Mouse (Mus musculus) mouse trophoblast stem cell (cell line): ENCODE measurements around the gene 7530416G11Rik.

Source experiments
- in situ Hi-C, 2 experiments: fragments of 300-500 bp; cut with MseI, MboI; formaldehyde crosslinking; loops; 2 replicates in 1 of 2; 3 replicates in 1 of 2; pipeline ENCODE4 v1.15.1; 2025

Gene 7530416G11Rik

DNA sequence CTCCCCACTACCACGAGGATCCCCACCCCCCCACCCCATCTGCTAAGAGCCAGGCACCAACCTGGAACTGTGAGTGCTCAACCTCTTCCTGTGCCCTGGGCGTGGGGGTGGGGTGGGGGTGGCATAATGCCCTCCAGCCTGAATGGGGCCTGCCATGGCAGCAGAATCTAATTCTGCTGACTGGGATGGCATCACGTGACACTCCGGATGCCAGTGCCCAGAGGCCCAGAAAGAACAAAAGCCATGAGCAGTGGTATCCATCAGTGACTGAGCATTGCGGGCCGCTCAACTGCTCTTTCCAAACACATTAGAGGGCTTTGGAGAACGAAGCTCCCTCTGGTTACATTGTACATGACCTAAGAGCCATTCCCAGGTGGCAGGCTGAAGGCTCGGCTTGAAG, at the start of gene 7530416G11Rik:
Gene 7530416G11Rik, minus strand, starts transcription at position 101 of the 400 bp plus-strand sequence.
- in situ Hi-C loops: no loop called here

DNA sequence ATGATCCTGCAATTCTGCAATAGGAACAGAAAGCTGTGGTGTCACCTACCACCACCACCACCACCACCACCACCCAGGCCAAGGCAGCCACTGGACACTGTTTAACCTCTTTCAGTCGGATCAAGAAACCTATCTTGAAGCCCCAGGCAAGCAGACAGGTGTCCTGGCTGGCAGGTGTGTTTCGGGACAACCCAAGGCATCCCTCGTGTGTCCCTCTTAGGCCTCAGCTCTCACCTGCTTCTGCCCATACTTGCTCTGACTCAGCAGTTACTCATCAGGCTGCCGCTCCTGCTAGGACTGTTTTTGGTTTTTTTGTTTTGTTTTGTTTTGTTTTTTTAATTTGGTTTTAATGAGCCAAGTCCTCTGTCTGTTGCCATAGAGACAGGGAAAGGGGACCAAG, 43.5 kb upstream of the 7530416G11Rik start:
- in situ Hi-C loops: no loop called here

DNA sequence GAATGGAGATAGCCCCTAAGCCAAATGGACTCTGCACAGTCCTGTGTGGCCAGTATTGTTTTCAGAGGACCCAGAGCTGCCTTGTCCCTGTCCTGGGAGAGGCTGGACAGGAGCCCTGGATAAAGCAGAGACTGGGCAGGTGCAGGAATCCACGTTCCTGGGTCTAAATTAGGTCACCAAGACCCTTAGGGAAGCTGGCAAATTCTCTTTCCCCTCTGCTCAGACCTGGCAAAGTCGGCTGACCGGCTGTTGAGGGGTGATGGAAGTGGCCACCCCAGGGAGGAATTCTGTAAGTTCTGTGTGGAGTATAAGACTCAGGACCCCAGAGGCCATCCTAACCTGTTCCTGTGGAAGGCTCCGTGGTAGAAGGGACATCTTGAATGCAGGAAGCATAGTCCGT, 42.3 kb upstream of the 7530416G11Rik start:
- in situ Hi-C loops: no loop called here

DNA sequence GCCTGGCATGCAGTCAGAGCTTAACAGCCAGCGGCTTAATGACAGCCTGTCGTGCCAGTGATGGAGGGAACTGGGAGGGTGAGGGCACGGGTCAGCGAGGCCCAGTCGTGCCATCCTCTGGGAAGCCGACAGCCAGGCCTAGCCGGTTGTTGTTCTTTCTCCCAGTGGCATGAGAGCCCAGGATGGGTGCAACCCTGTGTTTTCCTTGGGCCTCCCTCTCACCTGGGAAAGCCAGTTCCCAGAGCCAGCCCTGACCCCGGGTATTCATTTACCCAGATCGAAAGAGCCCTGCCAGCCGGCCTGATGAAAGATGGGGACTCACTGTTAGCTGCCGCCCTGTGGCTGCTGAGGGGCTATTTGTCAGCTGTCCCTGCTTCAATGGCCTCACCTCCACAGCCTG, 35.1 kb upstream of the 7530416G11Rik start:
- in situ Hi-C loops: no loop called here

DNA sequence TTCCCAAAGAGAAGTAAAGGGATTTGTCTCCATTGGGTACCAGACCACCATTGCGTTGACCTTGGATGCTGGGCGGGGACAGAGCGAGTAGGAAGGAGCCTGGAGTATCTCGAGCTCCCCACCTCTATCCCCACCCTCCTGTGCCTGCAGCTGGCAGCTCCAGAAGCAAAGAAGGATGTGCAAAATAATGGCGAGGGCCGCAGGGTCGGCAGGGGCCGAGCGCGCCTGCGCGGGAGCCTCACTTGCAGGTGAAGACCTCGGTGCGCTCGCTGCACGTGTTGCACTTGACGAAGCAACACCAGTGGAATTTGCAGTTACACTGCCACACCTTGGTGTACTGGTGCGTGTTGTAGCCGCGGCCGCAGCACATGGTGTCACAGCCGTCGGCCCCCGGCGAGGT, 34.1 kb upstream of the 7530416G11Rik start:
- in situ Hi-C loops: no loop called here

DNA sequence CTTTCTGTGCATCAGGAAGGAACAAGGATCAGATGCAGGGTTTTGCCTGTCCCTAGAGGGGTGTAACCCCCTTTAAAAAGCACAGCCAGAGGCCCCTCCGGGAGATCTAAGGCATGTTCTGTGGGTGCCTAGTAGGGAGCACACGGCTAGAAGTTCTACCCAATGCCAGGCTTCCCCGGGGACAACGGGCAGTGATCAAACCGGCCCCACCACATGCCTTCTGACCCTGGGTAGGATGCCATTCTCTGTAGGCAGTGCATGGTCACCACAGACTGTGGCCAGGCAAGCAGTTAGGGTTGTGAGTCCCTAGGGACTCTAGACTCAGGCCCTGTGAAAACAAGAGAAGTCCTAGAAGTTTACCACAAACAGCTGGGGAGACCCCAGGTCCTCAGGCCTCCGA, 31.6 kb upstream of the 7530416G11Rik start:
- in situ Hi-C loops: no loop called here

DNA sequence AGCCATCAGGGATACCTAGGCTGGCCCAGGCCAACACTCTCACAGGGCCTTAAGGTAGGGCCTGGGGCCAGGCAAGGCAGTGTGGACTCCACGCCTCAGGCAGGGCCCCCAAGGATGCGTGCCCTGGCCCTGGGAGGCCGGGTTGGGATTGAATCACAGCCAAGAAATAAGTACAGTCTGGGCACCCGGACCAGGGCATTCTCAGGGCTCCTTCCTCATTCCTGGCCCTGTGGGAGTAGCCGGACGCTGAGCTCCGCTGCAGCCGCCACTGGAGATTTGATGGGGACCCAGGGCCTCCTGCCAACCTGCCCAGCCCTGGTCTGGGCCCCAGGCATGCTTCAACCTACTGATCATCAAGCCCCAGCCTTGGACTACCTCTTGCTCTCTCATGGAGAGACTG, 31.2 kb upstream of the 7530416G11Rik start:
- in situ Hi-C loops: no loop called here

DNA sequence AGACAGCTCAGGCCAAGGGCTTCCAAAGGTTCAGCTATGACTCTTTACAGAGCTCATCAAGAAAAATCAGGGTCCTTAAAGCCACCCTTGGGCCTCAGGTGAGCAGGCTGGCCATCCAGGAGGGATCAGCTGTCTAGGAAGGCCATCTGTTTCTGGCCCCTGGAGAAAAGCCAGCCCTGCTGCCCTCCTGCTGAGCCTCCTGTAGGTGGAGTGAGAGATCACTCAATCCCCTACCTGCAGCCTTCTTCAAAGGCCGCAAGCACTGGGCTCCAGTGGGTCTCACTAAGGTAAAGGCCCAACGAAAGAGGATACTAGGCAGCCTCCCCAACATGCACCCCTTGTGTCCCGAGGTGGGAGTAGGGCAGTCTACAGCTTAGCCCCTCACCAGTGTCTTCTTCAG, 29.0 kb upstream of the 7530416G11Rik start:
- in situ Hi-C loops: no loop called here

DNA sequence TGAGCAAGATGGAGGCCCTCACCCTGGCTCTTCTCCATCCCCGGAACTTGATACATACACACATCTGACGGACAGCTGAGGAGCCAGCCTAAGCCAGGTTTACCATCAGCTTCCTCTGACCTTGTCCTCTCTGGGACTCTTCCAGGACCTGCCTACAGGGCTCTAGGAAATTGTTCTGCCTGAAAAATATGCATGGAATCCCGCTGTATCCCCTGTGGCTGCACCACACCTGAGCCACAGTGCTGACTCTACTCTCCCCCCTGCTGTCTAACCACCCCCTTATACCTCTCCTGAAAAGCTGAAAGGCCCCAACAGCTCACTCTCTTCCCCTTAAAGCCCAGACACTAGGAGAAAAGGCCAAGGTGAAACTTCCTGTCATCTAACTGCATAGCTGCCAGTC, 26.9 kb upstream of the 7530416G11Rik start:
- in situ Hi-C loops: no loop called here

DNA sequence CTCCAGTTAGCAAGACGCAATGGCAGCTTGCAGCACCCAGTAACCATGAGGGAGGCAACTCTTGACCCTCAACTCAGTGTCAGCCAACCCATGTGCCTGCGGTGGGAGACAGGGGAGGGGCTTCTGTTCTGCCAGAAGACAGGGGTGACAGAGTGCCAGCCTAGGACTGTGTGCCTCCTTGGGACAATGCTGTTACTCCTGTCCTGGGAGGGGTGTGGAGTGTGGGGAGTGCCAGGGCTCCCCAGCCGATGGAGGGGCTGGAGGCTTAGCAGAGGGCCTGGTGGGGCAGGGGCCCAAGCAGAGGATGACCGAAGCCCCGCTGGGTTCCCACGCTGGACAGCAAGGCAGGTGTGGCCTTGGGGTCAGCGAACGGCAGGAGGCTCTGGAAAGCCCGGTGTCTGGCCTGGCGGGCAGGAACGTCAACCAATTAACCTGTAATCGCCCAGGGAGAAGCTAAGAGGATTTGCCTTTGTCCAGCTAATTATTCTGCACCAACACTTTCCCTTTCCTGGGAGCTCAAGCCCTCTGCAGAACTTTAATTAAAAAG, 21.4 kb upstream of the 7530416G11Rik start:
- in situ Hi-C loops: no loop called here

DNA sequence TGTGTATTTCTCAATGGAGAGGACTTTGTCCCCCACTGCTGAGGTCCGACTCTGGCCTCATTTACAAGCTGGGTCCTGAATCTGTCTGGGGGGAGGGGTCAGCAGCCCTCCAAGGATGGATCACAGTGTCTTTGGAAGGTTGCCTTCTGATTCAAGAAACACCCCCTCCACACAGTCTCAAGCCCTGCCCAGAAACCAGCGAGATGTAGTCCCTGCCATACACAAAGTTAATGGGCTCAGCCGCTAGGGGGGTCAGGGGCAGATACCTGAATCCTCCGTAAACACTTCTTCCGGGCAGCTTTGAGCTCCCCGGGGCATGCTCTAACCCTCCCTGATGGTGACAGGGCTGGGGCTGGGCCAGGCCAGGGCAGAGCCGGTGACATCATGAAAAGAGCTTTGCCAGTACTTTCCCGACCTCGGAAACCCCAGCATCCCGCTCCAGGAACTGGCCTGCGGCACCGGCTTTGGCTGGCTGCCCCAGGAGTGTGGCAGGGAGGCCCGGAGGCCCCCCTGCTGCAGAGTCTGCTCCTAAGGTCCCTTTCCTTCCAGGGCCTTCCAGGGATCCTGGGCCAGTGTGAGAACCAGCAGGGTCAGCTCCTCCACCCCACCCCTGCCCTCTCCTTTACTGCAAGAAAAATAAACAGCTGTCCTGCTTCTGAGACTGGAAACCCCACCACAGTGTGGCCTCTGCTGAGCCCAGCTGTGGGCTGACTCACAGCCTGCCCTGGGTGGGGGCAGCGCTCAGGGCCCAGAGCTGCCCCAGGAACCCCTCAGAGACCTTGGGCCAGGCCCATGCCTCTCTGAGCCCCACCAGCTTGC, 20.4 kb upstream of the 7530416G11Rik start:
- in situ Hi-C loops: no loop called here

DNA sequence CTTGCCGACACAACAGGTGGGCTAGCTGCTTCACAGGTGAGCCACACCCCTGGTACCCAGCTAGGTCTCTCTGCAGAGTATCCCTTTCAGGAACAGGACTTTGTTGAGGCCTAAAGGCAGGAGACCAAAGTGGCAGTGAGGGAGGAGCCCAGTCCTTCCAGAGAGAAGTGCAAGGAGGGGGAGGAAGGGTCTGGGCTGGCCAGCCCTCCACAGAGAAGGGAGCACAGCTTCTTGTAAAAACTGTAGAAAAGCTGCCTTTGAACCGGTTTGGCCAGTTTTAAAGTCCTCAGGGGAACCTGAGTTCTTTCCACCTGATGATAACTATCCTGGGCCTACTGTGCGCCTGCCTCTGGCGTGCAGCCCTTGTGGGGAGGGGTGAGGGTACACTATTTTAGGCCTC, 16.4 kb upstream of the 7530416G11Rik start:
- in situ Hi-C loops: loop anchor here in 1 of 2 experiments (10.0 kb wide), 1 partner anchor 65 kb away; the partner anchor contains the start of gene Wnt7b

DNA sequence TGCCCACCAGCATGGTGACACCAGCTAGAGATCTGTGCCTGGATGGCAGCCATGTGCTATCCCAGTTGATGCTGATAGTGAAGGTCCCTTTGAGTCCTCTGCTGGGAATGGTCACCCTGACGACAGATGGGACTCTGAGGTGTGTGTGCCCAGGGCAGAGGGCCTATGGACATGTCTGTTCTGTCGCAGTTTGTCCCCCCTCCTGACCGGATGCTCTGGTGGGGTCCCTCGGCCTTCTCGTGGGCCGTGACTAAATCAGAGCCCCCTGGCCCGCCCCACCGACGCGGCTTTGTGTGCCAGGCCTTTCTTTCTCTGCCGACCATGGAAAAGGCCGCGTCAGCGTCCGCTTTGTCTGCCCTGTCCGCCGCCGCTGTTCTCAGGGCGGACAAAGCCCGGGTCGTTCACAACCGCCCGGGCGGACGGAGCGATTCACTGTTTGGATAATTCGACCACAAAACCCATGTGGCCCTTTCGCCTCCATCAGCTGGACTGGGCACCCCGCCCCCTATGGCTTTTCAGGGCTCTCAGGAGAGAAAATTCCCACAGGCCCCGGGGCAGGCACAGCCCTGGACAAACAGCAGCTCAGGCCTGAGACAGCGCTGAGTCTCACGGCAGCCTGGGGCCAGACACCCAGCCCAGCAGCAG, 4.5 kb upstream of the 7530416G11Rik start:
- in situ Hi-C loops: no loop called here

DNA sequence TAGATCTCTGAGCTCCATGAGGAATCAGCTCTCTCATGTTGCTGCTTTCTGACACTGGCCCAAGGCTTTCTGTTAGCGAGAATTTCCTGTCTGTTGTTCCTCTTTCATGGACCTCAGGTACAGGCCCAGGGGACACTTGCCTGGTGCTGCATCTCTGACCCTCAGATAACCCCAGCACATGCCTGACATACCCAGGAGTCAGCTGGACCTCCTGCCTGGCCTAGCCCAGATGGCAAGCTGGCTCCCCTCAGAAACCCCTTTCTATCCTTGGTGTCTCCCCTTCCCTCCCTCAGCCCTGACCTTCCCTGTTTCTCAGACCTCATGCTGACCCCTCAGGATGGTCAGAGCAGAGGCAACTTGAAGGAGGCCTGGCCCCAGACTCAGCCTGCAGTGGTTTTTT, 3.7 kb upstream of the 7530416G11Rik start:
- in situ Hi-C loops: no loop called here

DNA sequence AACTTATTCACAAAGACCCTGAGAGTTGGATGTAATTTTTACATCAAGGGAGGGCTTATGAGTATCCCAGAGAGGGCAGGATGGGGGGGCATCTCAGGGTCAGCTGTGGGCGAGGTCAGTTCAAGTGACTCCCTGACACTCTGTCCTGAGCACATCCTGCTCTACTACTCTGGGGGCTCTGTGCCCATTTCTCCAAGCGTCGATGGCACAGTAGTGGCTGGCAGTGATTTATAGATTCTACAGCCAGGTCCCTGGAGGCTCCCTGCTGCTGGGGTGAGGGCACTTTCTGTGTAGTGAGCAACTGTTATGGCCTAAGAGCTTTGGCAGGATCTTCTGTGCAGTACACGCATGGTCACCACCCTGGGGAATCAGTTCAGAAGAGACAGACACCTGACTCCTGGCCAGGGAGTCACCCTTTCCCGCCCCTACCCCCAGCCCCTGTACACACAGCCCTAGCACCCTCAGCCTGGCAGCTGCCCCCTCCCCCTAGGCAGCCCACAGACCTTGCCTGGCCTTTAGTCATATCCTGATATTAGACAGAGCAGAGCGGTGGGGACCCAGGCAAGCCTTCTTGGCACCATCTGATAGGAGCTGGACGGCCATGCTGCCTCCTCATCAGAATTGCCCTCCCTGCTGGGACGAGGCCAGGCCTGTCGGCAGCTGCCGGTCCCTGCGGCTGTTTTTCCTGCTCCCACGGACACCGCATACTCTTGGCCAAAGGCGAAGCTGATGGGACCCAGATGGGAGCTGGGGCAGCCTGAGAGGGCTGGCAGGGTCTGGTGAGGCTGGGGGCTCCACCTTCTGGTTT, 2.3 kb upstream of the 7530416G11Rik start:
- in situ Hi-C loops: no loop called here

DNA sequence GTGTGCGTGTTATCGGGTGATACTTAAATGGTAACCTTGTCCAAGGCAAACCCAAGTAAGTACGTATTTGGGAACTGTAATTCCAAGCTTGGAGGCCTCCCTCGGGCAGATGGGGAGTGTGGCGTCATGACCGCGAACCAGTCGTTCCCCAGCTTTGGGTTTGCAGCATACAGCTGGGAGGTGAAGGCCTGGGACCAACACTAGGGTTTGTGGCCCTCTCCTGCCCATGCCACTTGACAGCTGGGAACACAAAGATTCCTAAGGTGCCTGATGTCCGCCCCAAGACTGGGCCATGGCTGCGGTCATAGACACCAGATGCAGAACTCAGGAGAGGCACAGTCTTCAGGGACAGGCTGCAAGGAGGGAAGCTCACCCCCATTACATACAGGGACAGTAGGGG, 2.8 kb downstream of the 7530416G11Rik start:
- in situ Hi-C loops: no loop called here

DNA sequence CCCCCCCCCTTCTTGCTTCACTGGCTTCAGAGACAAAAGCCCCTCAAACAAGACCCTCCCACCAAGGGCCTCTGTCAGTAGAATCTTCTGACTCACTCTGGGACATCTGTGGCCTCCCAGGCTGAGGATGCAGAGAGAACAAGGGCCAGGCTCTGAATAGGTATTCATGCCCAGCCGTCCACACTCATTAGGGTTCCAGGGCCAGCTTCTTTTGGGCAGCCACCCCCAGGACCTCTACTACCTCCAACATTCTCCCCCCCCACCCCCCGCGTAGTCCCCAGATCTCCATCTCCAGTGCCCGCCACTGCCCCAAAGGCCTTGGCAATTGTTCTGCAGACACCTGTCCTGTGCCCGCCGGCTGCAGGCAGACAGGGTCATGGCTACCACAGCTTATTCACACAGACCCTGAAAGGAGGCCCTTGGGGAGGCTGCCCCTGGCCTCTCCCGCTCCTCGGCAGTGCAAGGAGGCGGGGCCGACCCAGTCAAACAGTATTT, 5.0 kb downstream of the 7530416G11Rik start:
- in situ Hi-C loops: no loop called here

DNA sequence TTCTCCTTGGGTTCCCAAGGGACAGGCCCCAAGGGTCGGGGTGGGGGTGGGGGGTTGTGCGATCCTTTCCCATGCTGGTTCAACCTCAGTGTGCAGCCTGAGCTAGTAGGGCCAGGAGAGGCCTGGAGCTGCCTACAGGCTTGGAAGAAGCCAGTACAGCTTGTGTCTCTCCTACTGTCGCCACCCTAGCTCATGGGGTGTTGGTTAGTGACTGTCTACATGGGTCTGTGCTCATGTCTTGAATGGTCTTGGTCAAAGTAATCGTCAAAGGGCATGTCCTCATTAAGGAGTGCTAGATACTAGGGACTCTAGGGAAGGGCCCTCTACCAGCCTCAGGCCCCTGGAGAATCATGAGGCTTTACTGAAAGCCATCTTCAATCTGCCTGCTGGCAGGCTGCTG, 5.5 kb downstream of the 7530416G11Rik start:
- in situ Hi-C loops: no loop called here

DNA sequence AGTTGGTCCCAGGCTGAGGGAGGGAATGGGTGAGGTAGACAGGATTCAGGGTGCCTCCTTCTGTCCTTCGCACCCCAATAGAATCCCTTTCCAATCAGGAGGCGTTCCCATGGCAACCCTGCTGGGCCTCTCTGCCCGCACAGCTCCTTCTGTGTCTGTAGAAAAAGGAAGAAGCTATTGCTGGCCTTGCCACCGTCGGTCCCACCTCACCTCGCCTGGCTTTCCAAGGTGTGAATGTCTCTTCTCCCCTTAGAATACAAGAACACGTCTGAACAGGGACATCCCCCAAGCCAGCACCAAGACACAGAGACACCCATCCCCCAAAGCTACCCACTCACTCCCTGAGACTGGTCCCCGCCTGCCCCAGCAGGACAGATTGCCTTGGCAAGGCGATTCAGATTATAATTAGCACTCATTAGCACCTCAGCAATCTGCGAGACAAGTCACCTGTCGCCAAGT, 8.8 kb downstream of the 7530416G11Rik start:
- in situ Hi-C loops: no loop called here

DNA sequence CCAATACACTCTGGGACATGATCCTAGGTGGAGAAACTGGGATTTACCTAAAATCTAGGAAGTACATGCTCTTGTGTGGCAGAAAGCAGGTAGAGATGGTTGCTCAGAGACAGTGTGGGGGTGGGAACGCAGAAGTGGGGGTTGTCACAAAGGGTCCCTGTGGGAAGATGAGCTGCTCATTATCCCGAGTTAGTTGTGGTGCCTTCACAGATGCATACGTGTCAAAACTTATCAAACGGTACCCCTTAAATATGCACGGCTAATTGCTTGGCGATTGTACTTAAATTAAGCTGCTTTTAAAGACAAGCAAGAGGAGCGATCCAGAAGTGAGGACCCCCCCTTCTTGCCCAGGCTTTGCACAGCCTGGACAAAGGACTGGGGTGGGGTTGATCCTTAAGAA, 13.3 kb downstream of the 7530416G11Rik start:
- in situ Hi-C loops: no loop called here

DNA sequence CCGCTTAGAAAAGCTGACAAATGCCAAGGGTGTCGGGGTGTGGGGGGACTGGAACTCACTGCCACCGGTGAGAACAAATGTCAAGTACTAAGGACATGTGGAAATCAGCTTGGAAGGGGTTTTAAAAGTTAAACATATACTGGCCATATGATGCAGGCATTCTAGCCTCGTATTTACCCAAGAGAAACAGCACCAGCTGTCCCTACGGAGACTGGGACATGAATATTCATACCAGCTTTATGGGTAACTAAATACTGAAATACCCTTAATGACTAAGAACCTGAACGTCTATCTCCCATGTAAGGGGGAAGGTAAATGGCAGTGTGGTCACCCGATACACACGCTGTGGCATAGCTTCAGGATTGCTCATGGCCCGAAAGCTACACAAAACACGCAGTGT, 14.1 kb downstream of the 7530416G11Rik start:
- in situ Hi-C loops: no loop called here

DNA sequence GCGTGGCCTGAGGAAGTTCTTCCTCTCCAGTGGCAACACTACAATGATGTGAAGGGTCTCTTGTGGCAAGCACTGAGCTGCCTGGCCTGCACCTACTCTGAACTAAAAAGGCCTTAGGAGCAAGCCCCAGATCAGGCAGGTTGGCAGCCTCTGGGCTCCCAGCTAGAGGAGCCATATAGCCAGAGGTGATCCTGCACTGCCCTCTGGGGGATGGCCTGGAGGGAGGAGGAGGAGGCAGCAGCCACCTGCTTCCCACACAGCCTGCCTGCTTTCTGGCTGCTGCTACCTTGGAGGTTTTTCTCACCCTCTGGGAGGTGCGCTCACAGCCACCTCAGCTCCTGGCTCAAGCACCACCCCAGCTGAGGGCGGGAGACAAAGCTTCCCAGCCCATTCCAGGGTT, 22.4 kb downstream of the 7530416G11Rik start:
- in situ Hi-C loops: no loop called here
